Mouse (Mus musculus) frontal cortex, postnatal 36 days (tissue): ENCODE measurements around the gene Dennd5a.

ENCODE experiments used
- DNase-seq, 2 experiments: peaks; one replicate each; pipeline ENCODE4 v3.0.0; 2022; ENCODE audit warnings: low spot score in 2 of 2

Gene Dennd5a

GRCm38 (mm10) chr7:109882574-109882973 is 77.7 kb downstream of the Dennd5a start:
- DNase-seq, result no peak

- no peak for DNase-seq
These were observed 78.6 kb downstream of the Dennd5a start for GRCm38 (mm10) chr7:109881561-109882099.

- DNase-seq, result no peak
These were observed 81.1 kb downstream of the Dennd5a start for GRCm38 (mm10) chr7:109879158-109879557.

- no peak for DNase-seq
These were observed 84.2 kb downstream of the Dennd5a start for GRCm38 (mm10) chr7:109876085-109876484.

GRCm38 (mm10) chr7:109875598-109875997 is 84.7 kb downstream of the Dennd5a start:
- no peak for DNase-seq

- no peak for DNase-seq
These were observed 85.2 kb downstream of the Dennd5a start for GRCm38 (mm10) chr7:109875033-109875432.

- no peak for DNase-seq
These were observed 87.1 kb downstream of the Dennd5a start for GRCm38 (mm10) chr7:109873170-109873569.

- DNase-seq, result no peak
These were observed 89.0 kb downstream of the Dennd5a start for GRCm38 (mm10) chr7:109871232-109871631.

- no peak for DNase-seq
These were observed 91.8 kb downstream of the Dennd5a start for GRCm38 (mm10) chr7:109868498-109868897.

- DNase-seq, result no peak
These were observed 93.6 kb downstream of the Dennd5a start for GRCm38 (mm10) chr7:109866643-109867042.

GRCm38 (mm10) chr7:109865370-109866229 is 94.7 kb downstream of the Dennd5a start, which contains the start of gene Scube2:
Scube2 (minus strand) TSS chr7:109865679.
- DNase-seq, result no peak

- DNase-seq, result no peak
These were observed 96.7 kb downstream of the Dennd5a start for GRCm38 (mm10) chr7:109863561-109863960.

- no peak for DNase-seq
These were observed 100.1 kb downstream of the Dennd5a start for GRCm38 (mm10) chr7:109860162-109860561.

GRCm38 (mm10) chr7:109859354-109859753 is 100.9 kb downstream of the Dennd5a start:
- no peak for DNase-seq

- DNase-seq, result peak in 1 of 2 experiments; percentile 23
These were observed 107.5 kb downstream of the Dennd5a start for GRCm38 (mm10) chr7:109852752-109853212.

- peak; percentile 36 to 44 for DNase-seq
These were observed 108.3 kb downstream of the Dennd5a start for GRCm38 (mm10) chr7:109852017-109852416.

GRCm38 (mm10) chr7:109850531-109850930 is 109.7 kb downstream of the Dennd5a start:
- DNase-seq, result no peak

GRCm38 (mm10) chr7:109849750-109850434 is 110.4 kb downstream of the Dennd5a start:
- DNase-seq, result no peak

GRCm38 (mm10) chr7:109848867-109849733 is 111.2 kb downstream of the Dennd5a start:
- no peak for DNase-seq

- DNase-seq, result no peak
These were observed 116.2 kb downstream of the Dennd5a start for GRCm38 (mm10) chr7:109844100-109844499.
